Mouse (Mus musculus) liver, embryonic 13.5 days (tissue): Measurements from ENCODE around the gene Naa25. TPM values are rescaled to one million over a fixed set of nuclear protein-coding genes. Genes with fewer than 3 reads are reported as not detected.
A peak's percentile ranks its signal among the peaks of the same experiment; 100 is the strongest.

Experiments
- ATAC-seq: fragments of 200-750 bp; cut with Nextera tagmentation; 2 replicates; pipeline ENCODE4 v1.8.0; 2017; ENCODE audit warnings: low read depth, mild to moderate bottlenecking, moderate number of reproducible peaks, moderate library complexity
- DNase-seq: peaks from one replicate; pipeline ENCODE4 v3.0.0; 2022
- H3K27ac ChIP-seq: fragments of 300-500 bp; sonication (generic); 2 replicates; pipeline ENCODE4 v1.5.1; 2015; ENCODE audit warnings: moderate library complexity, mild to moderate bottlenecking, inconsistent platforms
- H3K27me3 ChIP-seq: fragments of 300-500 bp; sonication (generic); 2 replicates; pipeline ENCODE4 v1.6.1; 2015; ENCODE audit warnings: mild to moderate bottlenecking, inconsistent platforms
- H3K36me3 ChIP-seq: fragments of 300-500 bp; sonication (generic); 2 replicates; pipeline ENCODE4 v1.6.1; 2015; ENCODE audit warnings: mild to moderate bottlenecking, inconsistent platforms
- H3K4me1 ChIP-seq: fragments of 300-500 bp; sonication (generic); replicated peaks from 2 replicates; pipeline ENCODE4 v1.6.1; 2015; ENCODE audit warnings: inconsistent platforms
- H3K4me2 ChIP-seq: fragments of 300-500 bp; sonication (generic); 2 replicates; pipeline ENCODE4 v1.6.1; 2015; ENCODE audit warnings: inconsistent platforms, mild to moderate bottlenecking, moderate library complexity
- H3K4me3 ChIP-seq: fragments of 300-500 bp; sonication (generic); replicated peaks from 2 replicates; pipeline ENCODE4 v1.5.1; 2015; ENCODE audit warnings: mild to moderate bottlenecking, inconsistent platforms
- H3K9ac ChIP-seq: fragments of 300-500 bp; sonication (generic); 2 replicates; pipeline ENCODE4 v1.6.1; 2015; ENCODE audit warnings: mild to moderate bottlenecking, inconsistent platforms
- H3K9me3 ChIP-seq: fragments of 300-500 bp; sonication (generic); replicated peaks from 2 replicates; pipeline ENCODE4 v1.6.1; 2016; ENCODE audit warnings: inconsistent platforms
- WGBS: fragments of 180-500 bp; shearing (Covaris S2); methylation state at CpG from one replicate; pipeline ENCODE4 v1.1.7; 2015; ENCODE audit not compliant: insufficient replicate concordance; 5-methylcytosine and 5-hydroxymethylcytosine counted together
- polyA plus RNA-seq: library from polyadenylated mRNA; unstranded; fragments of >200 nt; fragmentation: Nextera tagmentation; extraction: Ambion mirVana; gene quantifications from 2 replicates; pipeline ENCODE4 v1.2.1, GENCODE M21; 2015

Gene Naa25
- polyA plus RNA-seq, 1 experiment from 2014 or later, result 32.8 TPM

DNA sequence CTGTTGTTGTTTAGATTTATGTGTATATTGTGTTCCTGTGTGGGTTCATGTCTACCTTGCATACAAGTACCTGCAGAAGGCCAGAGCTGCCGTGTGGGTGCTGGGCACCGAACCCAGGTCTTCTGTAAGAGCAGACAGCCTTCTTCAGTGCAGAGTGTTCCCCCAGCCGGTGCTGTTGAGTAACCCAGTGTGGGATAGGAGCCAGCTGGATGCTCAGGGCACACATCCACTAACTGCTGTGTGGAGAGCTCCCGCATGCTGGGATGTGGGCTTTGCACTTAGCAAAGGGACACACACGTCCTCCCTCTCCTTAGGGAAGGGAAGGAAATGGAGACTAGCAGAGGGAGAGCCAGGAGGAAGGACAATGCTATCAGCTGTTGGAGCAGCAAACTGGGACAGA, 40.4 kb downstream of the Naa25 start:
- no peak for DNase-seq
- Histone ChIP-seq H3K9ac (no peak overlapping the region), H3K36me3 (peaks cover 93% of the 10 kb centered on the region), H3K4me1 (no peaks in the 10 kb centered on the region), H3K27me3 (no peaks in the 10 kb centered on the region), H3K4me3 (no peak overlapping the region), H3K4me2 (no peak overlapping the region), H3K27ac (no peak overlapping the region), H3K9me3 (no peaks in the 10 kb centered on the region)
- no peak for ATAC-seq
- WGBS, result 78% methylated on average over 5 of the region's 5 CpGs

DNA sequence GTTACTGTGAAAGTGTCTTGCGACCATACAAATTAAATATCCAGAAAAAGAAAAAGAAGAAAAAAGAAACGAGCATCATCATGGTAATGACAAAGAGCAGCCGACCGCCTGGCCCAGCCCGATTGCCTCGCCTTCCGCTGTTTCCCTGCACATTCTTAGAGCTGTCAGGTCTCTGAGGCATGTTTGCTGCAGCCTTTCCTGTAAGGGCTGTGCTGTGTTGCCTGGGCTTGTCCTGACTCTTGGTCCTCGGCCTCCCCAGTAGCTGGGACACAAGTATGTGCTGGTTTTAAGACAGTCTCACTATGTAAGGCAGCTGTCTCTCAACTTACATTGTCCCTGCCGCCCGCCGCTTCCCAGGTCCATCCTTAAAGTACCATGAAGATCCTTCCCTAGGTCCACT, 41.0 kb downstream of the Naa25 start:
- Histone ChIP-seq H3K9me3 (no peaks in the 10 kb centered on the region), H3K27me3 (no peaks in the 10 kb centered on the region), H3K9ac (no peak overlapping the region), H3K27ac (no peak overlapping the region), H3K4me3 (no peak overlapping the region), H3K4me1 (no peaks in the 10 kb centered on the region), H3K36me3 (peaks cover 93% of the 10 kb centered on the region), H3K4me2 (no peak overlapping the region)
- ATAC-seq, result no peak
- WGBS, result 86% methylated on average over 11 of the region's 11 CpGs
- DNase-seq, result no peak

- no peak overlapping the region for H3K4me2 ChIP-seq
- H3K27me3 ChIP-seq, result no peaks in the 10 kb centered on the region
- no peak overlapping the region for H3K4me3 ChIP-seq
- WGBS, result 71% methylated on average over 3 of the region's 3 CpGs
- ATAC-seq, result no peak
- no peak overlapping the region for H3K27ac ChIP-seq
- no peaks in the 10 kb centered on the region for H3K9me3 ChIP-seq
- peak; percentile 55 for DNase-seq
- H3K4me1 ChIP-seq, result no peaks in the 10 kb centered on the region
- H3K9ac ChIP-seq, result no peak overlapping the region
- H3K36me3 ChIP-seq, result peaks cover 94% of the 10 kb centered on the region
Observed at GRCm38 (mm10) chr5:121443548-121443947, 45.8 kb downstream of the Naa25 start.

- H3K27ac ChIP-seq, result no peak overlapping the region
- H3K9me3 ChIP-seq, result no peaks in the 10 kb centered on the region
- H3K4me1 ChIP-seq, result peaks cover 8% of the 10 kb centered on the region
- no peak for ATAC-seq
- no peak overlapping the region for H3K4me2 ChIP-seq
- H3K27me3 ChIP-seq, result no peaks in the 10 kb centered on the region
- no peak overlapping the region for H3K9ac ChIP-seq
- 81% methylated on average over 5 of the region's 5 CpGs for WGBS
- H3K36me3 ChIP-seq, result peaks cover 94% of the 10 kb centered on the region
- no peak for DNase-seq
- no peak overlapping the region for H3K4me3 ChIP-seq
Observed at GRCm38 (mm10) chr5:121444870-121445269, 47.1 kb downstream of the Naa25 start.

DNA sequence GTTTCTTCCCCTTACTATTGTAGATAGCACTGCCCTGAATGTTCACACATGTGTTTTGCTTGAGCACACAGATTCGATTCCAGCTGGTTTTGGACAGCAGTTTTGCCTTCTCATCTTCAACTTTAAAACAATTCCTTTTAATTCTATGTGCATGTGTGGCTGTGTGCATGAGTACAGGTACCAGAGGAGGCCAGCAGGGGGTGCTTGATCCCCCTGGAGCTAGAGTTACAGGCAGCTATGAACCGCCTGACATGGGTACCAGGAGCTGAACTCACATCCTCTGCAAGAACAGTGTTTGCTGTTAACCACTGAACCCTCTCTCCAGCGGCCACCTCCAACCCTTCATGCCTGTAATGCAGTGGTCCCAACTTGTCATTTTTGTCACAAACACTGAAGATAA, 50.7 kb downstream of the Naa25 start:
- DNase-seq (no peak), ATAC-seq (no peak)
- no peak overlapping the region for H3K4me3 ChIP-seq
- no peaks in the 10 kb centered on the region for H3K27me3 ChIP-seq
- H3K4me1 ChIP-seq, result peaks cover 34% of the 10 kb centered on the region
- H3K9me3 ChIP-seq, result no peaks in the 10 kb centered on the region
- peaks cover 63% of the 10 kb centered on the region for H3K36me3 ChIP-seq
- H3K9ac ChIP-seq, result no peak overlapping the region
- H3K27ac ChIP-seq, result peak overlapping the region; percentile 29; the same call in 1 of the 2 replicates
- H3K4me2 ChIP-seq, result no peak overlapping the region
- 74% methylated on average over 3 of the region's 3 CpGs for WGBS

DNA sequence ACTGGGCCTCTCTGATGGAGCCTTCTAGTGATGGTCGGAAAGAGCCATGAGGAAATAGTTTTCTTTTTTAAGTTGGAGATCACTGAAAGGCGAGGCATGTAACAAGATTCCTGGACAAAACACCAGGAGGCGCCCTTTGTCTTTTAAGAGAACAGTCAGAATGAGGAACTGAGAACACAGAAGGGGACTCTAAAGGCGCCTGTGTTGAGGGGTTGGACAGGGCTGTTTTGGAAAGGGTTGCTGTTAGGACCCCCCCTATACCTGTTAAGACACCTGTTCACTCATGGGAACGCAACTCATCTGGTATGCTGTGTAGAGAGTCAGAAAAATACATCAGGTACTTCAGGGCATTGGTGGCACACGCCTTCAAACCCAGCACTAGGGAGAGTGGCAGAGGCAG, 52.2 kb downstream of the Naa25 start:
- ATAC-seq (no peak), DNase-seq (peak; percentile 49)
- 48% methylated on average over 6 of the region's 6 CpGs for WGBS
- H3K4me3 ChIP-seq, result no peak overlapping the region
- peaks cover 48% of the 10 kb centered on the region for H3K36me3 ChIP-seq
- H3K9ac ChIP-seq, result no peak overlapping the region
- no peaks in the 10 kb centered on the region for H3K27me3 ChIP-seq
- H3K4me2 ChIP-seq, result peak overlapping the region; percentile 97
- no peaks in the 10 kb centered on the region for H3K9me3 ChIP-seq
- peak overlapping the region; percentile 96 for H3K27ac ChIP-seq
- H3K4me1 ChIP-seq, result peaks cover 48% of the 10 kb centered on the region

- ATAC-seq (no peak), DNase-seq (no peak)
- peaks cover 50% of the 10 kb centered on the region for H3K4me1 ChIP-seq
- H3K4me3 ChIP-seq, result peak overlapping the region; percentile 93
- peak overlapping the region; percentile 95 for H3K9ac ChIP-seq
- peak overlapping the region; percentile 97 for H3K4me2 ChIP-seq
- no peaks in the 10 kb centered on the region for H3K9me3 ChIP-seq
- H3K36me3 ChIP-seq, result peaks cover 43% of the 10 kb centered on the region
- peak overlapping the region; percentile 96 for H3K27ac ChIP-seq
- no peaks in the 10 kb centered on the region for H3K27me3 ChIP-seq
- 78% methylated on average over 9 of the region's 9 CpGs for WGBS
Observed at GRCm38 (mm10) chr5:121450476-121450875, 52.7 kb downstream of the Naa25 start.

- WGBS, result 4% methylated on average over 8 of the region's 8 CpGs
- peak overlapping the region; percentile 96 for H3K27ac ChIP-seq
- peak overlapping the region; percentile 97 for H3K4me2 ChIP-seq
- H3K4me1 ChIP-seq, result peaks cover 58% of the 10 kb centered on the region
- H3K9me3 ChIP-seq, result no peaks in the 10 kb centered on the region
- H3K9ac ChIP-seq, result peak overlapping the region; percentile 95
- no peak for ATAC-seq
- peaks cover 36% of the 10 kb centered on the region for H3K36me3 ChIP-seq
- no peaks in the 10 kb centered on the region for H3K27me3 ChIP-seq
- peak overlapping the region; percentile 93 for H3K4me3 ChIP-seq
- no peak for DNase-seq
Observed at GRCm38 (mm10) chr5:121451203-121451602, 53.5 kb downstream of the Naa25 start.

DNA sequence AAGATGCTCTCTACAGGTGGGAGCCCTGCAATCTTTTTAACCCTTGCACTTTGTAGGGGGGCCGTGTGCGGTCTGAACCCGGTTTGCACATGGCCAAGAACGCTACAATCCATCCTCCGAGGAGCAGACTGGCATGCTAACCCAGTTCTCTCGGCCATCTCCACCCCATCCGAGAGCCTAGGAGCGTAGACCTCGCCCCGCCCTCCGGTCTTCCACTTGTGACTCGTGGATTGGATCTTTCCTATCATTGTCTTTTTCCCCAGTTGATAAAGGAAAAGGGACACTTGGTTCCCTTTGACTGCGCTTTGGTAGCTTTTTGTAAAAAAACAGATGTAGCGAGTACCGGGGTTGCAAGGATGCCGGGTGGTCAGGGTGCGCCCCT, 53.9 kb downstream of the Naa25 start, which contains the start of gene Tmem116:
Gene Tmem116 (plus strand): TSS at position 250 of the 382 bp plus-strand sequence.
- H3K9ac ChIP-seq, result peak within 1 kb of the TSS; percentile 95
- DNase-seq (peak; percentile 58), ATAC-seq (peak; percentile 53)
- under 1% methylated on average over 17 of the region's 17 CpGs for WGBS
- peaks cover 31% of the 10 kb centered on the region for H3K36me3 ChIP-seq
- H3K27ac ChIP-seq, result peak within 1 kb of the TSS; percentile 96
- no peaks in the 10 kb centered on the region for H3K27me3 ChIP-seq
- H3K4me3 ChIP-seq, result peak within 1 kb of the TSS; percentile 93
- H3K4me2 ChIP-seq, result peak within 1 kb of the TSS; percentile 97
- H3K9me3 ChIP-seq, result no peaks in the 10 kb centered on the region
- H3K4me1 ChIP-seq, result peaks cover 62% of the 10 kb centered on the region

DNA sequence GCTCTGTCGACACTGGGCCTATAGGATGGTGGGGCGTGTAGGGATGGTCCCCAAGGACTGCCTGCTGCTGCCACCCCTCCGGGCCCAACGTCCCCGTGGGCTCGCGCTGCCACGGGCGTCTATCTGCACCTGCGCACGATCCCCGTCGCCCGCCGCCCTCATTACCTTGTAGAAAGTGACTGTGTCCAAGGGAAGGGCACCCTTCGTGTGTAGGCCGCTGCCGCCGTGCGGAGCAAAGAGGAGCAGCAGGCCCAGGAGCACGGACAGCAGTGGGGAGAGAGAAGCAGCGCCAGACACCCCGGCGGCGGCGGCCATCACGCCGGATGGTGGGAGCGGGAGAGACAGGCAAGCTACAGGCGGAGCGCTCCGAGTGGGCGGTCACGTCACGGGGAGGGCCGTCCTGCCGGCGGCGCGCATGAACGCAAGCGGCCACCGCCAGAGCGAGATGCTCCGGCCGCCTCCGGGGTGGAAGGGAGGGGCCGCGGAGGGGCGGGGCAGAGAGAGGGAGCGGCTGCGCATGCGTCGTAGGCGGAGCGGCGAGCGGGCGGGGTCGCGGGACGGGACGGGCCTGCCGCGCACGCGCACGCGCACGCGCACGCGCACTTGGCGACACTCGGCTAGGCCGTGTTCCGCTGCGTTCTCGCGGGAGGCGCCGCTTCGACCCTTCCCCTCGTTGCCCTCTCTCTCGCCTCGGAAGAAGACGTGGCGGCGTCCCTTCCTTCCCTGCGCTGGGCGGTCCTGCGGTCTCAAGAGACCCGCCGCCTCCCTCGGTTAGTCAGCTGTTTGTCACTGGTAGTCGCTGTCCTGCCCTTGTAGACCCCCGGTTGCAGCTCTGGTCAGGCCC, 54.5 kb downstream of the Naa25 start, which contains the start of gene Erp29:
Gene Erp29 (minus strand): TSS at position 481 of the 844 bp plus-strand sequence.
- H3K27ac ChIP-seq, result peak within 1 kb of the TSS; percentile 96
- under 1% methylated on average over 93 of the region's 97 CpGs for WGBS
- peak; percentile 92 for ATAC-seq
- DNase-seq, result peak; percentile 98
- H3K4me3 ChIP-seq, result peak within 1 kb of the TSS; percentile 93
- H3K9me3 ChIP-seq, result no peaks in the 10 kb centered on the region
- peak within 1 kb of the TSS; percentile 95 for H3K9ac ChIP-seq
- H3K4me2 ChIP-seq, result peak within 1 kb of the TSS; percentile 97
- H3K36me3 ChIP-seq, result peaks cover 25% of the 10 kb centered on the region
- H3K4me1 ChIP-seq, result peaks cover 62% of the 10 kb centered on the region
- no peaks in the 10 kb centered on the region for H3K27me3 ChIP-seq

DNA sequence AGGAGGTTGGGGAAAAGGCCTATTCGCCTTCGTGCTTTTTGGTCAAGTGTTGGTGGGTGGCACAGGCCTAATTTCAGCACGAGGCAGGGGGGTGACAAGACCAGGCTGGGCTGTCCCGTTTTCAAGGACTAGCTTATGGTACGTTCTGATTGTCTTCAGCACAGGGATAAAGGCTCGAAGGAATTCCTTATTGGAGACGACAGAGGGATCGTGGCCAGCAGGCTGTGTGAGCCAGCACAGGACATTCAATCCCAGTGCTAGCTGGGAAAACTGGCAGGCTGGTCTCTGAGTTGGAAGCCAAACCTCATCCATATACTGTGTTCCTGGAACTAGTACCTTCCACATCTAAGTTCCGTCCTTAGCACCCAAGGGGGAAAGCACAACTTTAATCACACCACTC, 55.2 kb downstream of the Naa25 start:
- Histone ChIP-seq H3K36me3 (peaks cover 19% of the 10 kb centered on the region), H3K27ac (peak overlapping the region; percentile 91), H3K4me1 (peaks cover 62% of the 10 kb centered on the region), H3K4me2 (peak overlapping the region; percentile 97), H3K9me3 (no peaks in the 10 kb centered on the region), H3K4me3 (peak overlapping the region; percentile 93), H3K9ac (peak overlapping the region; percentile 94), H3K27me3 (no peaks in the 10 kb centered on the region)
- DNase-seq, result no peak
- ATAC-seq, result no peak; the same call in 1 of the 2 replicates
- 7% methylated on average over 9 of the region's 9 CpGs for WGBS
